Mouse (Mus musculus) forebrain, embryonic 11.5 days (tissue): ENCODE measurements around the gene 1700102P08Rik. TPM values are rescaled to one million over a fixed set of nuclear protein-coding genes. Genes with fewer than 3 reads are reported as not detected.

Experiments
- ATAC-seq: fragments of 200-750 bp; cut with Nextera tagmentation; replicated peaks from 2 replicates; pipeline ENCODE4 v1.8.0; 2017; ENCODE audit warnings: moderate TSS enrichment; ENCODE audit not compliant: low FRiP score
- DNase-seq: peaks from one replicate; pipeline ENCODE4 v3.0.0-alpha.2; 2017; ENCODE audit warnings: low spot score
- H3K27ac ChIP-seq: fragments of 300-500 bp; sonication (generic); 2 replicates; pipeline ENCODE4 v1.5.1; 2014; ENCODE audit warnings: low read depth, low read length
- H3K27me3 ChIP-seq: fragments of 300-500 bp; sonication (generic); 2 replicates; pipeline ENCODE4 v1.6.1; 2014; ENCODE audit warnings: mild to moderate bottlenecking, low read length, mixed read lengths; ENCODE audit not compliant: control insufficient read depth, insufficient read depth
- H3K36me3 ChIP-seq: fragments of 300-500 bp; sonication (generic); 2 replicates; pipeline ENCODE4 v1.6.1; 2014; ENCODE audit warnings: mild to moderate bottlenecking, low read length, moderate library complexity, mixed read lengths; ENCODE audit not compliant: control insufficient read depth, insufficient read depth
- H3K4me1 ChIP-seq: fragments of 300-500 bp; sonication (generic); replicated peaks from 2 replicates; pipeline ENCODE4 v1.6.1; 2014; ENCODE audit warnings: low read length, mixed read lengths; ENCODE audit not compliant: control insufficient read depth, insufficient read depth
- H3K4me2 ChIP-seq: fragments of 300-500 bp; sonication (generic); 2 replicates; pipeline ENCODE4 v1.6.1; 2014; ENCODE audit warnings: low read depth, mild to moderate bottlenecking, low read length, moderate library complexity, mixed read lengths; ENCODE audit not compliant: severe bottlenecking
- H3K4me3 ChIP-seq: fragments of 300-500 bp; sonication (generic); 2 replicates; pipeline ENCODE4 v1.5.1; 2014; ENCODE audit warnings: low read depth, low read length
- H3K9ac ChIP-seq: fragments of 300-500 bp; sonication (generic); 2 replicates; pipeline ENCODE4 v1.6.1; 2014; ENCODE audit warnings: low read length
- H3K9me3 ChIP-seq: fragments of 300-500 bp; sonication (generic); 2 replicates; pipeline ENCODE4 v1.6.1; 2016; ENCODE audit warnings: low read length, mixed read lengths; ENCODE audit not compliant: control insufficient read depth
- WGBS: fragments of 180-500 bp; shearing (Covaris S2); extraction: QIAGEN DNeasy Blood & Tissue Kit; methylation state at CpG from one replicate; pipeline ENCODE4 v1.1.7; 2014; 5-methylcytosine and 5-hydroxymethylcytosine counted together
- polyA plus RNA-seq: library from polyadenylated mRNA; unstranded; fragments of >200 nt; fragmentation: Nextera tagmentation; extraction: Ambion mirVana; gene quantifications from 2 replicates; pipeline ENCODE4 v1.2.1, GENCODE M21; 2014

The 1700102P08Rik gene
- polyA plus RNA-seq, 1 experiment from 2014 or later: 0.80 TPM

DNA sequence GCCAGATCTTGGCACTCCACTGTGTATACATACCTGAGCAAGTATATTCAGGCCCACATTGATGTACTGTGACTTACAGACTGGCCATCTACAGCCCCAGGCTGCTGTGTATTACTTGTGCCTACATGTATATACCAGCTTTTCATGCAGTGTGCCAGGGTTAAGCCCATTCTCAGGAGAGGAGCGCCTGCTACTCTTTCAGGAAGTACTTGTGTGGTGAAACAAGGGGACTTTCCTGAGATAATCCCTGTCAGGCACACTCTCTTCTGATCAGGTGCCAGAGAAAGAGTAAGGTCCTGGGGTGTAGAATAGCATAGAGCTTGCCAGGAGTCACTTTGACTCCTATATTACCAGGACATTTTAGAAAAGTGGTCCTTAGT lies 67.3 kb downstream of the 1700102P08Rik start:
- H3K27ac ChIP-seq: no peak overlapping the region
- H3K4me3 ChIP-seq: peak overlapping the region; percentile 91
- H3K9ac ChIP-seq: no peak overlapping the region
- no peaks in the 10 kb centered on the region for H3K9me3 ChIP-seq
- H3K4me2 ChIP-seq: peak overlapping the region; percentile 28; the same call in 1 of the 2 replicates
- no peak for DNase-seq
- no peaks in the 10 kb centered on the region for H3K27me3 ChIP-seq
- H3K36me3 ChIP-seq: peaks cover 12% of the 10 kb centered on the region; the same call in 1 of the 2 replicates
- peak; percentile 37; the same call in 1 of the 2 replicates for ATAC-seq
- WGBS: 89% methylated on average over 1 of the region's 1 CpGs
- peaks cover 4% of the 10 kb centered on the region; the same call in 1 of the 2 replicates for H3K4me1 ChIP-seq

Other genes starting within 250 kb of the 1700102P08Rik start
- 2.5 and 3.0 TPM in 2 replicates for gene Bsn, start 202.4 kb upstream of the 1700102P08Rik start, polyA plus RNA-seq
- gene Dag1, start 128.8 kb upstream of the 1700102P08Rik start, polyA plus RNA-seq: 77.1 and 82.0 TPM in 2 replicates
- gene Nicn1, start 102.4 kb upstream of the 1700102P08Rik start, polyA plus RNA-seq: 46.8 and 61.8 TPM in 2 replicates
- gene Amt, start 96.0 kb upstream of the 1700102P08Rik start, polyA plus RNA-seq: 25.1 and 25.9 TPM in 2 replicates
- 298 and 303 TPM in 2 replicates for gene Rhoa, start 86.7 kb upstream of the 1700102P08Rik start, polyA plus RNA-seq
- 20.8 and 25.5 TPM in 2 replicates for gene Tcta, start 86.6 kb upstream of the 1700102P08Rik start, polyA plus RNA-seq
- gene Gpx1, start 53.9 kb upstream of the 1700102P08Rik start, polyA plus RNA-seq: 740 and 778 TPM in 2 replicates
- 131 and 138 TPM in 2 replicates for gene Usp4, start 45.0 kb upstream of the 1700102P08Rik start, polyA plus RNA-seq
- 0.69 and 0.89 TPM in 2 replicates for gene Ccdc36, start 35.7 kb downstream of the 1700102P08Rik start, polyA plus RNA-seq
- gene BC048562, start 43.7 kb downstream of the 1700102P08Rik start, polyA plus RNA-seq: not detected in 2 replicates
- 42.5 and 45.2 TPM in 2 replicates for gene Ccdc71, start 67.7 kb downstream of the 1700102P08Rik start, polyA plus RNA-seq
- 49.5 and 53.9 TPM in 2 replicates for gene Klhdc8b, start 68.8 kb downstream of the 1700102P08Rik start, polyA plus RNA-seq
- 31.8 and 40.9 TPM in 2 replicates for gene Lamb2, start 86.9 kb downstream of the 1700102P08Rik start, polyA plus RNA-seq
- 84.0 and 90.0 TPM in 2 replicates for gene Usp19, start 97.8 kb downstream of the 1700102P08Rik start, polyA plus RNA-seq
- 107 and 116 TPM in 2 replicates for gene Qars, start 114.9 kb downstream of the 1700102P08Rik start, polyA plus RNA-seq
- 174 and 183 TPM in 2 replicates for gene Qrich1, start 124.0 kb downstream of the 1700102P08Rik start, polyA plus RNA-seq
- gene Impdh2, start 167.5 kb downstream of the 1700102P08Rik start, polyA plus RNA-seq: 197 and 199 TPM in 2 replicates
- 50.1 and 53.2 TPM in 2 replicates for gene Ndufaf3, start 174.6 kb downstream of the 1700102P08Rik start, polyA plus RNA-seq
- gene Dalrd3, start 177.1 kb downstream of the 1700102P08Rik start, polyA plus RNA-seq: 176 and 195 TPM in 2 replicates
- gene Wdr6, start 185.9 kb downstream of the 1700102P08Rik start, polyA plus RNA-seq: 196 TPM in 2 replicates
- 11.9 and 12.6 TPM in 2 replicates for gene P4htm, start 204.9 kb downstream of the 1700102P08Rik start, polyA plus RNA-seq